Mouse (Mus musculus): Measurements from ENCODE around the gene Cblb. TPM values are rescaled to one million over a fixed set of nuclear protein-coding genes. Genes with fewer than 3 reads are reported as not detected.

Cblb gene
- polyA plus RNA-seq, 1 experiment from 2014 or later: 8.7 TPM

GRCm38 (mm10) chr16:52194040-52194439 lies 163.0 kb downstream of the Cblb start:
- H3K4me3 ChIP-seq (ENCODE audit: low read depth, low read length): no peak overlapping the region
- peaks cover 27% of the 10 kb centered on the region for H3K36me3 ChIP-seq (ENCODE audit: insufficient read depth, low read length)
- H3K9ac ChIP-seq (replicated peaks; ENCODE audit: low read depth): no peak overlapping the region
- ATAC-seq (no peak), DNase-seq (ENCODE audit: low spot score) (no peak)
- no peaks in the 10 kb centered on the region for H3K4me1 ChIP-seq (ENCODE audit: insufficient read depth, low read depth, low read length)
- no peaks in the 10 kb centered on the region for H3K9me3 ChIP-seq (ENCODE audit: low read length)
- no peak overlapping the region for H3K27ac ChIP-seq (ENCODE audit: low read length)
- TF ChIP-seq CTCF (IDR thresholded peaks at IDR 0.05): no peak
- TF ChIP-seq EP300 (IDR thresholded peaks at IDR 0.05): no peak
- WGBS: 97% methylated on average over 5 of the region's 5 CpGs
- no peaks in the 10 kb centered on the region for H3K27me3 ChIP-seq (replicated peaks; ENCODE audit: insufficient read depth, low read length)
- H3K4me2 ChIP-seq (replicated peaks; ENCODE audit: low read depth, low read length): no peak overlapping the region

- TF ChIP-seq EP300 (IDR thresholded peaks at IDR 0.05) (no peak), CTCF (IDR thresholded peaks at IDR 0.05) (no peak)
- whole genome bisulfite sequencing: 86% methylated on average over 3 of the region's 3 CpGs
- DNase-seq (ENCODE audit: low spot score) (no peak), ATAC-seq (no peak)
- no peak overlapping the region for H3K27ac ChIP-seq (ENCODE audit: low read length)
- H3K4me2 ChIP-seq (replicated peaks; ENCODE audit: low read depth, low read length): no peak overlapping the region
- H3K9me3 ChIP-seq (ENCODE audit: low read length): no peaks in the 10 kb centered on the region
- no peaks in the 10 kb centered on the region for H3K27me3 ChIP-seq (replicated peaks; ENCODE audit: insufficient read depth, low read length)
- H3K4me3 ChIP-seq (ENCODE audit: low read depth, low read length): no peak overlapping the region
- H3K36me3 ChIP-seq (ENCODE audit: insufficient read depth, low read length): peaks cover 23% of the 10 kb centered on the region
- H3K4me1 ChIP-seq (ENCODE audit: insufficient read depth, low read depth, low read length): no peaks in the 10 kb centered on the region
- H3K9ac ChIP-seq (replicated peaks; ENCODE audit: low read depth): no peak overlapping the region
Measured at GRCm38 (mm10) chr16:52194866-52195265, 163.8 kb downstream of the Cblb start.

GRCm38 (mm10) chr16:52200107-52200506 lies 169.1 kb downstream of the Cblb start:
- ATAC-seq (no peak), DNase-seq (ENCODE audit: low spot score) (no peak)
- no peak overlapping the region for H3K4me3 ChIP-seq (ENCODE audit: low read depth, low read length)
- H3K27me3 ChIP-seq (replicated peaks; ENCODE audit: insufficient read depth, low read length): no peaks in the 10 kb centered on the region
- H3K27ac ChIP-seq (ENCODE audit: low read length): no peak overlapping the region
- no peaks in the 10 kb centered on the region for H3K9me3 ChIP-seq (ENCODE audit: low read length)
- TF ChIP-seq CTCF (IDR thresholded peaks at IDR 0.05) (no peak), EP300 (IDR thresholded peaks at IDR 0.05) (no peak)
- 88% methylated on average over 7 of the region's 7 CpGs for WGBS
- peaks cover 10% of the 10 kb centered on the region for H3K36me3 ChIP-seq (ENCODE audit: insufficient read depth, low read length)
- no peak overlapping the region for H3K4me2 ChIP-seq (replicated peaks; ENCODE audit: low read depth, low read length)
- no peaks in the 10 kb centered on the region for H3K4me1 ChIP-seq (ENCODE audit: insufficient read depth, low read depth, low read length)
- H3K9ac ChIP-seq (replicated peaks; ENCODE audit: low read depth): no peak overlapping the region

GRCm38 (mm10) chr16:52210844-52211606 lies 180.0 kb downstream of the Cblb start:
- no peak overlapping the region for H3K4me3 ChIP-seq (ENCODE audit: low read depth, low read length)
- ATAC-seq (peak; percentile 62), DNase-seq (ENCODE audit: low spot score) (peak; percentile 53)
- no peaks in the 10 kb centered on the region for H3K9me3 ChIP-seq (ENCODE audit: low read length)
- H3K9ac ChIP-seq (replicated peaks; ENCODE audit: low read depth): no peak overlapping the region
- no peak for TF ChIP-seq CTCF (IDR thresholded peaks at IDR 0.05)
- no peak for TF ChIP-seq EP300 (IDR thresholded peaks at IDR 0.05)
- H3K4me1 ChIP-seq (ENCODE audit: insufficient read depth, low read depth, low read length): no peaks in the 10 kb centered on the region
- H3K27ac ChIP-seq (ENCODE audit: low read length): no peak overlapping the region
- H3K27me3 ChIP-seq (replicated peaks; ENCODE audit: insufficient read depth, low read length): no peaks in the 10 kb centered on the region
- 62% methylated on average over 8 of the region's 8 CpGs for WGBS
- no peak overlapping the region for H3K4me2 ChIP-seq (replicated peaks; ENCODE audit: low read depth, low read length)
- H3K36me3 ChIP-seq (ENCODE audit: insufficient read depth, low read length): peaks cover 3% of the 10 kb centered on the region; the same call in 1 of the 2 replicates

- H3K27ac ChIP-seq (ENCODE audit: low read length): no peak overlapping the region
- H3K4me3 ChIP-seq (ENCODE audit: low read depth, low read length): no peak overlapping the region
- no peaks in the 10 kb centered on the region for H3K36me3 ChIP-seq (ENCODE audit: insufficient read depth, low read length)
- no peak overlapping the region for H3K4me2 ChIP-seq (replicated peaks; ENCODE audit: low read depth, low read length)
- ATAC-seq: peak; percentile 57; the same call in 1 of the 2 replicates
- peak; percentile 81 for DNase-seq (ENCODE audit: low spot score)
- no peak overlapping the region for H3K9ac ChIP-seq (replicated peaks; ENCODE audit: low read depth)
- peak; percentile 80 for TF ChIP-seq CTCF (IDR thresholded peaks at IDR 0.05)
- TF ChIP-seq EP300 (IDR thresholded peaks at IDR 0.05): no peak
- no peaks in the 10 kb centered on the region for H3K4me1 ChIP-seq (ENCODE audit: insufficient read depth, low read depth, low read length)
- 3% methylated on average over 2 of the region's 2 CpGs for WGBS
- H3K9me3 ChIP-seq (ENCODE audit: low read length): no peaks in the 10 kb centered on the region
- H3K27me3 ChIP-seq (replicated peaks; ENCODE audit: insufficient read depth, low read length): no peaks in the 10 kb centered on the region
Measured at GRCm38 (mm10) chr16:52219069-52219468, 188.0 kb downstream of the Cblb start.

GRCm38 (mm10) chr16:52222896-52223295 lies 191.9 kb downstream of the Cblb start:
- Histone ChIP-seq H3K27ac (ENCODE audit: low read length) (no peak overlapping the region), H3K9me3 (ENCODE audit: low read length) (no peaks in the 10 kb centered on the region), H3K27me3 (replicated peaks; ENCODE audit: insufficient read depth, low read length) (no peaks in the 10 kb centered on the region), H3K4me3 (ENCODE audit: low read depth, low read length) (no peak overlapping the region), H3K4me1 (ENCODE audit: insufficient read depth, low read depth, low read length) (no peaks in the 10 kb centered on the region), H3K4me2 (replicated peaks; ENCODE audit: low read depth, low read length) (no peak overlapping the region), H3K9ac (replicated peaks; ENCODE audit: low read depth) (no peak overlapping the region), H3K36me3 (ENCODE audit: insufficient read depth, low read length) (no peaks in the 10 kb centered on the region)
- WGBS: 55% methylated on average over 4 of the region's 4 CpGs
- DNase-seq (ENCODE audit: low spot score) (no peak), ATAC-seq (no peak)
- no peak for TF ChIP-seq CTCF (IDR thresholded peaks at IDR 0.05)
- no peak for TF ChIP-seq EP300 (IDR thresholded peaks at IDR 0.05)
